Comparison of ENCODE assay signal across 28 mouse cellular contexts in genomic region chr12:86594647-86595046, GRCm38 (mm10).
"Had no signal": no experiment of that assay in that cellular context is flagged by ENCODE, and none has a peak within 500 bp of the region (broad histone marks: within the 10 kb centered on the region; RNA-seq: fewer than 3 reads in every experiment).

No protein-coding gene starts in this region.

- ATAC-seq: forebrain, embryonic 13.5 days; forebrain, embryonic 14.5 days; forebrain, embryonic 15.5 days; forebrain, embryonic 16.5 days; forebrain, postnatal 0 days had no signal

- H3K9me3 ChIP-seq: embryonic facial prominence, embryonic 10.5 days; embryonic facial prominence, embryonic 12.5 days; embryonic facial prominence, embryonic 13.5 days; embryonic facial prominence, embryonic 15.5 days; forebrain, embryonic 10.5 days; forebrain, embryonic 12.5 days; forebrain, embryonic 13.5 days; forebrain, embryonic 15.5 days had no signal

- H3K36me3 ChIP-seq: embryonic facial prominence, embryonic 10.5 days; embryonic facial prominence, embryonic 12.5 days; embryonic facial prominence, embryonic 13.5 days; embryonic facial prominence, embryonic 15.5 days; forebrain, embryonic 10.5 days; forebrain, embryonic 12.5 days; forebrain, embryonic 15.5 days had no signal

- H3K4me1 ChIP-seq: embryonic facial prominence, embryonic 10.5 days; embryonic facial prominence, embryonic 12.5 days; embryonic facial prominence, embryonic 13.5 days; embryonic facial prominence, embryonic 15.5 days; forebrain, embryonic 10.5 days; forebrain, embryonic 12.5 days; forebrain, embryonic 13.5 days; forebrain, embryonic 15.5 days had no signal

- H3K4me3 ChIP-seq: embryonic facial prominence, embryonic 10.5 days; embryonic facial prominence, embryonic 12.5 days; embryonic facial prominence, embryonic 13.5 days; embryonic facial prominence, embryonic 15.5 days; erythroblast, embryonic 14.5 days; forebrain, embryonic 10.5 days; forebrain, embryonic 12.5 days; forebrain, embryonic 13.5 days; forebrain, embryonic 15.5 days; gastrocnemius, adult 2 months; heart, adult 2 months had no signal

- H3K27me3 ChIP-seq: embryonic facial prominence, embryonic 12.5 days; embryonic facial prominence, embryonic 13.5 days; embryonic facial prominence, embryonic 15.5 days; forebrain, embryonic 12.5 days; forebrain, embryonic 13.5 days; forebrain, embryonic 15.5 days had no signal

- DNase-seq: cerebellum, adult 8-10 months; cerebellum, adult 9-10 months; cerebellum, adult 9-11 months; cerebellum, postnatal 10 days; cerebellum, postnatal 14 days; cerebellum, postnatal 25 days; cerebellum, postnatal 36 days; embryo, embryonic 11 days; forebrain, postnatal 0 days; gastrocnemius, adult 2 months; gastrocnemius, postnatal 10 days; gastrocnemius, postnatal 14 days; gastrocnemius, postnatal 25 days; gastrocnemius, postnatal 36 days; heart, adult 11 months; heart, adult 18-20 months; heart, adult 2 months had no signal
